Mouse (Mus musculus) brain, adult 10 weeks (tissue): ENCODE results near the gene Myl3. TPM values are rescaled to one million over a fixed set of nuclear protein-coding genes. Genes with fewer than 3 reads are reported as not detected.

ENCODE experiments used
- polyA plus RNA-seq: library from polyadenylated mRNA; stranded (reverse); fragments of 350-450 nt; fragmentation: Illumina TruSeq; extraction: RNeasy Lipid Tissue Mini Kit (QIAGEN cat#74804); gene quantifications from one replicate; pipeline ENCODE4 v1.2.3, GENCODE M21; 2015; ENCODE audit warnings: low read depth, low replicate concordance

Myl3 gene
- polyA plus RNA-seq: not detected

GRCm38 (mm10) chr9:110741711-110742294, at the start of gene Myl3:
TSS of gene Myl3 (plus strand) at chr9:110741861.

GRCm38 (mm10) chr9:110746961-110747360, 5.3 kb downstream of the Myl3 start, which contains the start of gene Pth1r:
TSS of gene Pth1r (minus strand) at chr9:110747145.

GRCm38 (mm10) chr9:110797866-110798265, 56.2 kb downstream of the Myl3 start, which contains the start of gene Prss42:
TSS of gene Prss42 (plus strand) at chr9:110798166.

GRCm38 (mm10) chr9:110813789-110814188, 72.1 kb downstream of the Myl3 start, which contains the start of gene Prss44:
TSS of gene Prss44 (plus strand) at chr9:110813994.

Other genes with a start within 250 kb of the Myl3 start
- gene Setd2, start 209.3 kb upstream of the Myl3 start, polyA plus RNA-seq: 37.7 TPM
- 4.7 TPM for gene Nradd, start 117.4 kb upstream of the Myl3 start, polyA plus RNA-seq
- 4.8 TPM for gene Nbeal2, start 87.7 kb upstream of the Myl3 start, polyA plus RNA-seq
- 76.8 TPM for gene Ccdc12, start 85.4 kb upstream of the Myl3 start, polyA plus RNA-seq
- gene Pth1r, start 5.3 kb downstream of the Myl3 start, polyA plus RNA-seq: 6.1 TPM
- gene Prss42, start 56.3 kb downstream of the Myl3 start, polyA plus RNA-seq: not detected
- gene Prss44, start 72.1 kb downstream of the Myl3 start, polyA plus RNA-seq: not detected
- gene Prss43, start 84.8 kb downstream of the Myl3 start, polyA plus RNA-seq: 0.37 TPM
- gene Prss45, start 92.7 kb downstream of the Myl3 start, polyA plus RNA-seq: 0.79 TPM
- not detected for gene Prss46, start 102.6 kb downstream of the Myl3 start, polyA plus RNA-seq
- gene Prss50, start 116.1 kb downstream of the Myl3 start, polyA plus RNA-seq: 0.62 TPM
- 7.3 TPM for gene Als2cl, start 138.0 kb downstream of the Myl3 start, polyA plus RNA-seq
- 5.3 TPM for gene Tmie, start 138.3 kb downstream of the Myl3 start, polyA plus RNA-seq
- gene Fam240a, start 175.0 kb downstream of the Myl3 start, polyA plus RNA-seq: not detected
- gene Tdgf1, start 204.3 kb downstream of the Myl3 start, polyA plus RNA-seq: 0.98 TPM
- 2.5 TPM for gene Lrrc2, start 209.7 kb downstream of the Myl3 start, polyA plus RNA-seq
- 0.24 TPM for gene Rtp3, start 248.7 kb downstream of the Myl3 start, polyA plus RNA-seq